In the genomic region with DNA sequence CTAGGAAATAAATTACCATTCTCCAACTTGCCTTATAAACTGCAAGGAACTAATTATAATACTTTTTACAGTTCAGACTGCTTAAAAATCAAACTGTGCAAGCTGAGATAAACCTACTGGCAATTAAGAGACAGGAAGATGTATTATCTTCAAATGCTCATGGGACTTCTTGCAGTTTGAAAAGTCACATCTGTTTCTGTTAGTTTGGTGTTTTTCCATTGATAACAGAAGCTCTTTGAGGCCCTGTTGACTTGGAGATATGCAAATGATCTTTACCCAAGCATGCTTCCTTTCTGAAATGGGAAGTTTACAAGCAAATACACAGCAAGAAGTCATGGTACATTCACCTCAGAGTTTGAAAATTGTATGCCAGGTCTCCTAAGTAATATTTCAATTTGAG, we compare ENCODE assay signal across 2 mouse cellular contexts.
A peak's percentile ranks its signal among the peaks of the same experiment; 100 is the strongest.
TF ChIP-seq lines count a peak whose summit lies in the region.

No protein-coding gene starts in this region.

TF ChIP-seq in CH12.LX, 34 proteins besides CTCF, POLR2A, EP300 and RAD21 (continued from another document):
- TF ChIP-seq BHLHE40 (IDR thresholded peaks at IDR 0.05; ENCODE audit: low read depth, low read length) (no peak), NELFE (IDR thresholded peaks at IDR 0.05; ENCODE audit: low read depth, low read length) (no peak), GABPA (IDR thresholded peaks at IDR 0.05; ENCODE audit: insufficient replicate concordance, low read depth, low read length) (no peak), HCFC1 (IDR thresholded peaks at IDR 0.05; ENCODE audit: low read depth, low read length) (no peak), ZC3H11A (IDR thresholded peaks at IDR 0.05; ENCODE audit: low read depth, low read length) (no peak), ETS1 (conservative IDR thresholded peaks at IDR 0.05; ENCODE audit: low read depth, low read length) (no peak), ZMIZ1 (IDR thresholded peaks at IDR 0.05; ENCODE audit: low read depth, low read length) (no peak), PAX5 (IDR thresholded peaks at IDR 0.05; ENCODE audit: low read length) (no peak), MAFK (IDR thresholded peaks at IDR 0.05; ENCODE audit: insufficient replicate concordance, low read length) (no peak)

TF ChIP-seq in MEL, 35 proteins besides CTCF, POLR2A, EP300 and RAD21 (continued from another document):
- TF ChIP-seq MEF2A (IDR thresholded peaks at IDR 0.05; ENCODE audit: extremely low read depth, insufficient replicate concordance, low read depth, low read length, poor library complexity, severe bottlenecking) (peak; percentile 56; the same call in 1 of the 2 replicates), SIN3A (IDR thresholded peaks at IDR 0.05; ENCODE audit: low read length) (peak; percentile 96), MYB (IDR thresholded peaks at IDR 0.05; ENCODE audit: low read depth, low read length) (peak; percentile 98), POLR2AphosphoS2 (IDR thresholded peaks at IDR 0.05; ENCODE audit: low read length) (no peak), JUND (IDR thresholded peaks at IDR 0.05; ENCODE audit: low read depth, low read length) (peak; percentile 72; the same call in 1 of the 2 replicates), ZC3H11A (IDR thresholded peaks at IDR 0.05; ENCODE audit: low read depth, low read length) (0 out of 2 replicates have a peak, but pooled peaks have one; percentile 10), BHLHE40 (IDR thresholded peaks at IDR 0.05; ENCODE audit: borderline replicate concordance, low read depth, low read length) (peak; percentile 86), USF1 (IDR thresholded peaks at IDR 0.05; ENCODE audit: low read depth, low read length) (no peak), TAL1 (IDR thresholded peaks at IDR 0.05; ENCODE audit: low read length) (peak; percentile 95), NRF1 (IDR thresholded peaks at IDR 0.05; ENCODE audit: insufficient read depth, low read depth, low read length, poor library complexity, severe bottlenecking) (no peak), ZMIZ1 (IDR thresholded peaks at IDR 0.05; ENCODE audit: low read depth, low read length) (no peak; the same call in 1 of the 2 replicates), HCFC1 (IDR thresholded peaks at IDR 0.05; ENCODE audit: low read depth, low read length) (peak; percentile 55), MXI1 (IDR thresholded peaks at IDR 0.05; ENCODE audit: low read depth, low read length) (peak; percentile 55; the same call in 1 of the 2 replicates), KAT2A (conservative IDR thresholded peaks at IDR 0.05; ENCODE audit: low read depth, low read length) (peak; percentile 30; the same call in 1 of the 2 replicates), ZNF384 (IDR thresholded peaks at IDR 0.05; ENCODE audit: low read depth, low read length) (peak; percentile 69), TCF12 (IDR thresholded peaks at IDR 0.05; ENCODE audit: low read depth, low read length) (peak; percentile 99), ETS1 (IDR thresholded peaks at IDR 0.05; ENCODE audit: low read depth, low read length) (peak; percentile 97), TBP (IDR thresholded peaks at IDR 0.05; ENCODE audit: low read depth, low read length) (no peak), POLR2AphosphoS5 (IDR thresholded peaks at IDR 0.05; ENCODE audit: borderline replicate concordance, low read depth, low read length) (no peak), MYC (IDR thresholded peaks at IDR 0.05; ENCODE audit: low read depth, low read length) (peak; percentile 93), ELF1 (IDR thresholded peaks at IDR 0.05; ENCODE audit: low read depth, low read length) (no peak), USF2 (IDR thresholded peaks at IDR 0.05; ENCODE audit: borderline replicate concordance in 1 of 2, insufficient read depth in 1 of 2, low read depth in 1 of 2, low read length in 2 of 2) (no peak), UBTF (IDR thresholded peaks at IDR 0.05; ENCODE audit: borderline replicate concordance, insufficient read depth, low read depth, low read length) (no peak), MAX (IDR thresholded peaks at IDR 0.05; ENCODE audit: low read length) (peak; percentile 80), RCOR1 (IDR thresholded peaks at IDR 0.05; ENCODE audit: low read depth, low read length) (peak; percentile 96)
